Mouse (Mus musculus): Measurements from ENCODE around the gene Lrrn4cl. TPM values are rescaled to one million over a fixed set of nuclear protein-coding genes. Genes with fewer than 3 reads are reported as not detected.
"Not testable (repeated sequence)": the region's sequence is repeated elsewhere in the genome, so short reads cannot be mapped to it uniquely, and the experiment has no call there.

The Lrrn4cl gene
- total RNA-seq (2021) = under 1 TPM; 0.76 to 0.93 TPM

GRCm38 (mm10) chr19:8850402-8850901 is at the start of gene Lrrn4cl:
Lrrn4cl (plus strand) TSS chr19:8850768.
- DNase-seq = peak; percentile 30
- intact Hi-C loops (cut with DNase I) = no loop called here

- intact Hi-C loops (cut with DNase I) = no loop called here
- peak; percentile 95 for DNase-seq
Measured at GRCm38 (mm10) chr19:8802130-8802821, 48.3 kb upstream of the Lrrn4cl start, which contains the start of gene Zbtb3. Zbtb3 (plus strand) TSS chr19:8802555.

GRCm38 (mm10) chr19:8803204-8803780 is 47.3 kb upstream of the Lrrn4cl start:
- DNase-seq = no peak
- intact Hi-C loops (cut with DNase I) = no loop called here

GRCm38 (mm10) chr19:8803879-8804660 is 46.5 kb upstream of the Lrrn4cl start:
- DNase-seq = no peak
- intact Hi-C loops (cut with DNase I) = no loop called here

GRCm38 (mm10) chr19:8806810-8807209 is 43.8 kb upstream of the Lrrn4cl start:
- intact Hi-C loops (cut with DNase I) = no loop called here
- DNase-seq = no peak

- intact Hi-C loops (cut with DNase I) = no loop called here
Measured at GRCm38 (mm10) chr19:8815812-8816211, 34.8 kb upstream of the Lrrn4cl start.

GRCm38 (mm10) chr19:8817001-8817400 is 33.6 kb upstream of the Lrrn4cl start:
- DNase-seq = no peak
- intact Hi-C loops (cut with DNase I) = no loop called here

More at GRCm38 (mm10) chr19:8815812-8816211, 34.8 kb upstream of the Lrrn4cl start:
- no peak for DNase-seq

GRCm38 (mm10) chr19:8818301-8818798 is 32.2 kb upstream of the Lrrn4cl start:
- no peak for DNase-seq
- intact Hi-C loops (cut with DNase I) = no loop called here

GRCm38 (mm10) chr19:8818801-8819595 is 31.6 kb upstream of the Lrrn4cl start, which contains the start of gene Ttc9c:
Ttc9c (minus strand) TSS chr19:8819333.
- DNase-seq = peak; percentile 97
- intact Hi-C loops (cut with DNase I) = no loop called here

- DNase-seq = peak; percentile 99
- intact Hi-C loops (cut with DNase I) = loop anchor here (10.0 kb wide), 1 partner anchor 65 kb away; the partner anchor contains the start of gene Nxf1
Measured at GRCm38 (mm10) chr19:8819596-8820423, 30.8 kb upstream of the Lrrn4cl start, which contains the start of gene Hnrnpul2. Hnrnpul2 (plus strand) TSS chr19:8820010.

GRCm38 (mm10) chr19:8820424-8820956 is 30.1 kb upstream of the Lrrn4cl start:
- intact Hi-C loops (cut with DNase I) = loop anchor here (10.0 kb wide), 1 partner anchor 66 kb away; the partner anchor contains the start of gene Nxf1
- DNase-seq = no peak

- intact Hi-C loops (cut with DNase I) = loop anchor here (10.0 kb wide), 1 partner anchor 66 kb away; the partner anchor contains the start of gene Nxf1
- DNase-seq = no peak
Measured at GRCm38 (mm10) chr19:8821146-8821545, 29.4 kb upstream of the Lrrn4cl start.

- peak; percentile 51 for DNase-seq
- intact Hi-C loops (cut with DNase I) = loop anchor here (10.0 kb wide), 1 partner anchor 68 kb away; the partner anchor contains the start of gene Nxf1
Measured at GRCm38 (mm10) chr19:8822696-8823095, 27.9 kb upstream of the Lrrn4cl start.

- intact Hi-C loops (cut with DNase I) = loop anchor here (10.0 kb wide), 2 partner anchors 75 to 115 kb away; partner anchors contain the start of genes Mta2 and Nxf1
- no peak for DNase-seq
Measured at GRCm38 (mm10) chr19:8829660-8830059, 20.9 kb upstream of the Lrrn4cl start, which contains the start of gene AC129217.1. AC129217.1 (plus strand) TSS chr19:8829773.

GRCm38 (mm10) chr19:8830664-8831063 is 19.9 kb upstream of the Lrrn4cl start:
- intact Hi-C loops (cut with DNase I) = loop anchor here (10.0 kb wide), 1 partner anchor 114 kb away; the partner anchor contains the start of gene Mta2

GRCm38 (mm10) chr19:8831262-8831661 is 19.3 kb upstream of the Lrrn4cl start:
- intact Hi-C loops (cut with DNase I) = loop anchor here (10.0 kb wide), 1 partner anchor 114 kb away; the partner anchor contains the start of gene Mta2
- no peak for DNase-seq

More at GRCm38 (mm10) chr19:8830664-8831063, 19.9 kb upstream of the Lrrn4cl start:
- DNase-seq = peak; percentile 35

- DNase-seq = no peak
Measured at GRCm38 (mm10) chr19:8832971-8833370, 17.6 kb upstream of the Lrrn4cl start.

GRCm38 (mm10) chr19:8836327-8836726 is 14.2 kb upstream of the Lrrn4cl start:
- DNase-seq = not testable (repeated sequence)
- intact Hi-C loops (cut with DNase I) = loop anchor here (10.0 kb wide), 1 partner anchor 108 kb away; the partner anchor contains the start of gene Mta2

More at GRCm38 (mm10) chr19:8832971-8833370, 17.6 kb upstream of the Lrrn4cl start:
- intact Hi-C loops (cut with DNase I) = loop anchor here (10.0 kb wide), 1 partner anchor 112 kb away; the partner anchor contains the start of gene Mta2
